Mouse (Mus musculus): ENCODE data around the gene Cnnm1. TPM values are rescaled to one million over a fixed set of nuclear protein-coding genes. Genes with fewer than 3 reads are reported as not detected.

Gene Cnnm1
- polyA plus RNA-seq, 1 experiment, result not detected

- TF ChIP-seq MYOD1 (IDR thresholded peaks at IDR 0.05; ENCODE audit: control insufficient read depth in 1 of 3, insufficient read length in 2 of 3, low read depth in 2 of 3) (no peak), REST (IDR thresholded peaks at IDR 0.05; ENCODE audit: insufficient read depth, insufficient read length) (no peak), E2F4 (IDR thresholded peaks at IDR 0.05; ENCODE audit: insufficient read depth) (no peak), USF1 (IDR thresholded peaks at IDR 0.05; ENCODE audit: low read depth) (no peak), POLR2AphosphoS2 (IDR thresholded peaks at IDR 0.05; ENCODE audit: insufficient read length, low read depth) (no peak), POLR2A (IDR thresholded peaks at IDR 0.05; ENCODE audit: insufficient read length, low read depth) (no peak), TCF12 (IDR thresholded peaks at IDR 0.05; ENCODE audit: insufficient read depth, poor library complexity, severe bottlenecking) (no peak), MAX (IDR thresholded peaks at IDR 0.05; ENCODE audit: low read depth) (no peak), TCF3 (IDR thresholded peaks at IDR 0.05; ENCODE audit: insufficient read length, low read depth) (no peak), SRF (IDR thresholded peaks at IDR 0.05; ENCODE audit: control insufficient read depth, insufficient read length, low read depth) (no peak), MYOG (IDR thresholded peaks at IDR 0.05; ENCODE audit: control insufficient read depth in 1 of 3, insufficient read depth in 1 of 3, insufficient read length in 2 of 3, low read depth in 2 of 3) (no peak), CEBPB (IDR thresholded peaks at IDR 0.05; ENCODE audit: insufficient read depth, poor library complexity, severe bottlenecking) (no peak)
- Histone ChIP-seq H3K36me3 (ENCODE audit: control insufficient read depth, insufficient read depth) (no peaks in the 10 kb centered on the region), H3K27me3 (ENCODE audit: control insufficient read depth, insufficient read depth, insufficient read length) (no peaks in the 10 kb centered on the region), H3K4me2 (ENCODE audit: low read depth) (no peak overlapping the region), H3K79me2 (ENCODE audit: control insufficient read depth, insufficient read depth) (no peaks in the 10 kb centered on the region), H3K4me3 (no peak overlapping the region), H3ac (ENCODE audit: control insufficient read depth, insufficient read length) (no peak overlapping the region)
These were observed 19.7 kb upstream of the Cnnm1 start for GRCm38 (mm10) chr19:43420506-43420905.

- Histone ChIP-seq H3K4me2 (ENCODE audit: low read depth) (no peak overlapping the region), H3K79me2 (ENCODE audit: control insufficient read depth, insufficient read depth) (no peaks in the 10 kb centered on the region), H3K4me3 (no peak overlapping the region), H3ac (ENCODE audit: control insufficient read depth, insufficient read length) (no peak overlapping the region), H3K36me3 (ENCODE audit: control insufficient read depth, insufficient read depth) (no peaks in the 10 kb centered on the region), H3K27me3 (ENCODE audit: control insufficient read depth, insufficient read depth, insufficient read length) (peaks cover 7% of the 10 kb centered on the region)
- TF ChIP-seq USF1 (IDR thresholded peaks at IDR 0.05; ENCODE audit: low read depth) (no peak), MYOG (IDR thresholded peaks at IDR 0.05; ENCODE audit: control insufficient read depth in 1 of 3, insufficient read depth in 1 of 3, insufficient read length in 2 of 3, low read depth in 2 of 3) (no peak), SRF (IDR thresholded peaks at IDR 0.05; ENCODE audit: control insufficient read depth, insufficient read length, low read depth) (no peak), POLR2AphosphoS2 (IDR thresholded peaks at IDR 0.05; ENCODE audit: insufficient read length, low read depth) (no peak), MYOD1 (IDR thresholded peaks at IDR 0.05; ENCODE audit: control insufficient read depth in 1 of 3, insufficient read length in 2 of 3, low read depth in 2 of 3) (no peak), POLR2A (IDR thresholded peaks at IDR 0.05; ENCODE audit: insufficient read length, low read depth) (no peak), MAX (IDR thresholded peaks at IDR 0.05; ENCODE audit: low read depth) (no peak), E2F4 (IDR thresholded peaks at IDR 0.05; ENCODE audit: insufficient read depth) (no peak), REST (IDR thresholded peaks at IDR 0.05; ENCODE audit: insufficient read depth, insufficient read length) (no peak), CEBPB (IDR thresholded peaks at IDR 0.05; ENCODE audit: insufficient read depth, poor library complexity, severe bottlenecking) (no peak), TCF3 (IDR thresholded peaks at IDR 0.05; ENCODE audit: insufficient read length, low read depth) (no peak), TCF12 (IDR thresholded peaks at IDR 0.05; ENCODE audit: insufficient read depth, poor library complexity, severe bottlenecking) (no peak)
These were observed 16.2 kb upstream of the Cnnm1 start for GRCm38 (mm10) chr19:43424082-43424481.

- H3K4me2 ChIP-seq (ENCODE audit: low read depth), result no peak overlapping the region
- no peak overlapping the region for H3ac ChIP-seq (ENCODE audit: control insufficient read depth, insufficient read length)
- H3K4me3 ChIP-seq, result no peak overlapping the region
- TF ChIP-seq REST (IDR thresholded peaks at IDR 0.05; ENCODE audit: insufficient read depth, insufficient read length) (no peak), USF1 (IDR thresholded peaks at IDR 0.05; ENCODE audit: low read depth) (no peak), POLR2A (IDR thresholded peaks at IDR 0.05; ENCODE audit: insufficient read length, low read depth) (no peak), SRF (IDR thresholded peaks at IDR 0.05; ENCODE audit: control insufficient read depth, insufficient read length, low read depth) (no peak), TCF3 (IDR thresholded peaks at IDR 0.05; ENCODE audit: insufficient read length, low read depth) (no peak)
- no peaks in the 10 kb centered on the region for H3K36me3 ChIP-seq (ENCODE audit: control insufficient read depth, insufficient read depth)
- H3K79me2 ChIP-seq (ENCODE audit: control insufficient read depth, insufficient read depth), result no peaks in the 10 kb centered on the region
- peaks cover 7% of the 10 kb centered on the region for H3K27me3 ChIP-seq (ENCODE audit: control insufficient read depth, insufficient read depth, insufficient read length)
These were observed 12.6 kb upstream of the Cnnm1 start for GRCm38 (mm10) chr19:43427446-43428224.

- peaks cover 27% of the 10 kb centered on the region for H3K27me3 ChIP-seq (ENCODE audit: control insufficient read depth, insufficient read depth, insufficient read length)
- no peak overlapping the region for H3ac ChIP-seq (ENCODE audit: control insufficient read depth, insufficient read length)
- no peaks in the 10 kb centered on the region for H3K79me2 ChIP-seq (ENCODE audit: control insufficient read depth, insufficient read depth)
- no peak overlapping the region for H3K4me2 ChIP-seq (ENCODE audit: low read depth)
- TF ChIP-seq TCF3 (IDR thresholded peaks at IDR 0.05; ENCODE audit: insufficient read length, low read depth), result no peak
- TF ChIP-seq CEBPB (IDR thresholded peaks at IDR 0.05; ENCODE audit: insufficient read depth, poor library complexity, severe bottlenecking), result no peak
- TF ChIP-seq E2F4 (IDR thresholded peaks at IDR 0.05; ENCODE audit: insufficient read depth), result no peak
- no peaks in the 10 kb centered on the region for H3K36me3 ChIP-seq (ENCODE audit: control insufficient read depth, insufficient read depth)
- no peak overlapping the region for H3K4me3 ChIP-seq
These were observed 990 bp upstream of the Cnnm1 start for GRCm38 (mm10) chr19:43439246-43439645.
